Mouse (Mus musculus) Patski (cell line): ENCODE measurements around the gene Smg8. TPM values are rescaled to one million over a fixed set of nuclear protein-coding genes. Genes with fewer than 3 reads are reported as not detected.
A peak's percentile ranks its signal among the peaks of the same experiment; 100 is the strongest.
"Not testable (repeated sequence)": the region's sequence is repeated elsewhere in the genome, so short reads cannot be mapped to it uniquely, and the experiment has no call there.

Source experiments
- ATAC-seq: fragments of 100-300 bp; one replicate; pipeline ENCODE4 v1.8.0; 2021
- CTCF ChIA-PET: fragments of 350-600 bp; sonication (Branson Sonifier 250); formaldehyde crosslinking; loops from one replicate; lab custom pipeline; 2022; ENCODE audit warnings: inconsistent platforms; lab: Charles Lee
- POLR2A ChIA-PET: fragments of 350-600 bp; sonication (Branson Sonifier 250); formaldehyde crosslinking; loops from one replicate; lab custom pipeline; 2022; ENCODE audit warnings: antibody characterized with exemption, inconsistent platforms; lab: Charles Lee
- DNase-seq: peaks from one replicate; pipeline ENCODE4 v3.0.0-alpha.2; 2011; ENCODE audit warnings: low read depth, low spot score
- H3K27me3 ChIP-seq: fragments of 371-371 bp; one replicate; pipeline ENCODE4 v1.5.1; 2021
- CTCF ChIP-seq: fragments of 100-300 bp; IDR thresholded peaks from one replicate; pipeline ENCODE4 v1.5.1; 2021
- in situ Hi-C: fragments of 300-500 bp; cut with MboI; formaldehyde crosslinking; loops from 3 replicates; pipeline ENCODE4 v1.11.1; 2018; ENCODE audit warnings: low pct_unique_long_range_greater_than_20kb, mixed read lengths
- polyA plus RNA-seq: library from polyadenylated mRNA; unstranded; gene quantifications from one replicate; pipeline ENCODE4 v1.2.3, GENCODE M21; 2021

Gene Smg8
- polyA plus RNA-seq, 1 experiment from 2014 or later, result 21.9 TPM

DNA sequence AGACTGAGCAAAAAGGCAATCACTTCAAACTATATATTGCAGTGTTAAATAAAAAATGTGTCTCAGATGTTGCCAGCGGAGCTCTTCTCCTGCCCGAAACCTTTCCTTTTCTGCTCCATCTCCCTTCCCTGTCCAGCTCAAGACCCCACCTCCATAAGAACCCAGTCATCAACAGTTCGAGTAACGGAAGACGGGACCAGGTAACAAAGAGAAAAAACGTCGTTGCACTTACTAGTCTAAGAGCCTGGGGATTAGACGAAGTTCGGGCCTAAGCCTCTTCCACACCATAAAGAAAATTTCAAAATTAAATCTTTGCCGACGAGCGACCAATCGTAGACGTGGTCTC is 21.8 kb upstream of the Smg8 start, which contains the start of gene Prr11:
Gene Prr11, minus strand, starts transcription at position 300 of the 346 bp plus-strand sequence.
- no peak for TF ChIP-seq CTCF
- no peaks in the 10 kb centered on the region for H3K27me3 ChIP-seq
- no peak for ATAC-seq
- in situ Hi-C loops, result no loop called here
- POLR2A ChIA-PET, result no interaction called here
- no peak for DNase-seq
- CTCF ChIA-PET, result no interaction called here

DNA sequence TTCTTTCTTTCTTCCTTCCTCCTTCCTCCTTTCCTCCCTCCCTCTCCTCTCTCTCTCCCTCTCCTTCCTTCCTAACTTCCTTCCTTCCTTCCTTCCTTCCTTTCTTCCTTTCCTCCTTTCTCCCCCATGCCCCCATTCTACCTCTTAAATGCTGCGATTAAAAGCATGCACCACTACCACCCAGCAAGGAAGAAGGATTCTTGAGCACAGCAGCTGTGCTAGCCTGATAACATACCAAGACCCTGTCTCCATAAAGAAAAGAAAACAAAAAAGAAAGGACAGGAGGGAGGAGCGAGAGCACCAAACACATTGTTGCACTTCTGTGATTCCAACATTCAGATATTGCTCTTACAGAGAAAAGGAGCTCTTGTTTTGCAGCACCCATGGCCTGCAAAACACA is 568 bp upstream of the Smg8 start:
- no peaks in the 10 kb centered on the region for H3K27me3 ChIP-seq
- POLR2A ChIA-PET, result interaction anchor here (0.6 to 2.9 kb wide), 3 partner anchors 13 to 59 kb away, joined by 3 to 11 read pairs (median 6); partner anchors contain the start of gene Gdpd1
- no peak for TF ChIP-seq CTCF
- in situ Hi-C loops, result no loop called here
- DNase-seq (no peak), ATAC-seq (no peak)
- CTCF ChIA-PET, result no interaction called here

DNA sequence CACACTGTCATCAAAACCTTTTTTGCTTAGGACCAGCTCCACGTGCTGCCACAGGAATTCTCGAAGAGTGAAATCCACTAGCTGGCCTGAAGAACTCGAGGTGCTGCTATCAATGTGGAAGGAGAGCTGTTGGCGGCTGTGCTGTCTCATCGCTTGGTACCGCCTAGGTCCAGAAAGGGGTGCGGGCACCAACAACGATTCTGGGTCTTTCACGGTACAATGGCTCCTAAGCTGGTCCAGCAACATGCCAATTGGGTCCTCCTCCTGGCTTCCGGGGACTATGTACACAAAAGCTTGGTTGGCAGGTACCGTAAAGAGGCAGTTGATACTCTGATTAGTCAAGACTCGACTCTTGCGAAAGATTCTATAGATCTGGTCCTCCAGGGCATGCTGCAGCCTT is 1.1 kb downstream of the Smg8 start:
- in situ Hi-C loops, result no loop called here
- POLR2A ChIA-PET, result interaction anchor here (2.9 kb wide), 1 partner anchor 11 kb away, joined by 11 read pairs; the partner anchor contains the start of gene Gdpd1
- TF ChIP-seq CTCF, result no peak
- ATAC-seq (no peak), DNase-seq (no peak)
- no peaks in the 10 kb centered on the region for H3K27me3 ChIP-seq
- CTCF ChIA-PET, result interaction anchor here (1.2 to 1.3 kb wide), 2 partner anchors 10 to 12 kb away, joined by 4 read pairs; no protein-coding TSS in a partner anchor

DNA sequence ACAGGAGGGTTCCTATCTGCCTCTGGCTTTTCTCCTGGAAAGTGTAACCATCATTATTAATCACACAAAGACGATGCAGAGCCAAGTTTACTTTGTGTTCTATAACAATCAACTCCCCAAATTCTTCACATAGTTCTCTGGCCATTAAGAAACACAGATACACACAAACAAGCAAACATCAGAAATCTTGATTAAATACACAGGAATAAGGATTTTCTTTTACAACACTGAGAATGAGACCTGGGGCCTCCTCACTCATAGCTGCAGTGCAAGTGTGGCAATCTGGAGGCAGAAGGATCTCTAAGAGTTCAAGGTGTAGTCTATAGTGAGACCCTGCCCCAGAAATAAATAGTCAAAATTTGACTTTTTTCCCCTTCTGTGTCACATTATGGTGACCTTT is 2.9 kb downstream of the Smg8 start:
- in situ Hi-C loops, result no loop called here
- H3K27me3 ChIP-seq, result no peaks in the 10 kb centered on the region
- CTCF ChIA-PET, result no interaction called here
- no peak for TF ChIP-seq CTCF
- DNase-seq (no peak), ATAC-seq (no peak)
- POLR2A ChIA-PET, result no interaction called here

DNA sequence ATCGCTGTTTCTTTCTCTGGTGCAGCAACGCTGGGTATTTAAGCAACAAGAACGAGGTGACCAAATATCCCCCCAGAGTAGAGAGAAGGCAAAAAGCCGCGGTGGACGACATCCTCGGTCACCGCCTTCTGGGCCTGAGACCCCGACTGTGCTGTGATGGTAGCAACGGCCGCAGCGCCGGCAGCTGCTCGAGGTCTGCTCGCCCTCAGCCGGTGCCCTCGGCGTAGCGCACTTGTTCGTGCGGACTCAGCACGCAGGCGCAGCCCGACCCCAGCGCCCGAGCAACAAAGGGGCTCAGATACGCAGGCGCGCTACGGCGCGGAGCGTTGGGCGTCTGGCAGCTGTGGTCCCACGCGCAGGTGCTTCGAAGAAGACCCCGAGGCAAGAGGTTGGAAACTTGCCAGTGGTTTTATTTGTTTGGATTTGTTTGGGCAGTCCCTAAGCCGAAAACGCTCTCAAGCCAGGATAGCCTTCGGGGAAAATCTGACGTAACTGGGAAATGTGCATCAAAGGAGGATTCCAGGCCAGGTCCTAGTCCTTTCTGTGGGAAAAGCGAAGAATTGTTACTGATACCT is 12.6 kb downstream of the Smg8 start, which contains the start of gene Gdpd1:
Gene Gdpd1, minus strand, starts transcription at position 197 of the 575 bp plus-strand sequence.
- ChIA-PET CTCF (no interaction called here), POLR2A (interaction anchor here (0.8 to 2.7 kb wide), 3 partner anchors 12 to 363 kb away, joined by 3 to 11 read pairs (median 4); partner anchors contain the start of gene Smg8)
- H3K27me3 ChIP-seq, result no peaks in the 10 kb centered on the region
- DNase-seq (peak; percentile 77), ATAC-seq (peak; percentile 86)
- peak; percentile 54 for TF ChIP-seq CTCF
- in situ Hi-C loops, result no loop called here

DNA sequence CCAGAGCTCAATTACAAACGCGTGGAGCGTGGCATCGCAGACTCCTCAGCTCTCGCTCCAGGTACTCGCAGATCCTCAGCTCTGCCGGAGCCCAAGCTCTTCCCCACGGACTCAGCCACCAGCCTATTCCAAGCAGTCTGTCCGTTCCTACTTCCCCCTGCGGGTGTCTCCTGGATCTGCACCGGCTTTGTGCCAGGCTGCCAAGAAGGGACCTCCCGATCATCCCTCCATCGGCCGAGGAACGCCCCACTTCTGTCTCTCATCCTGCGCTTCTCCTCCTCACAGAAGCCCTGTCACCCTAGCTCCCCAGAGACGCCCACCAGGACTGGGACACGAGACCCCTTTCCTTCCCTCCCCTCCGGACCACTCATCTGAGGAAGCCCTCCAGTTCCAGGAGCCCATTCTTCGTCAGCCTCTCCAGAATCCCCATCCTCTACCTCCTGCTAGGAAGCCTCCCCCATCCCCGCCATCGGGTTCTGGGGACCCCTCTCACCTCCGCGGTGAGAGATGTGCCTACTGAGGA is 13.2 kb downstream of the Smg8 start:
- CTCF ChIA-PET, result interaction anchor here (0.7 kb wide), 3 partner anchors 12 to 47 kb away, joined by 3 to 4 read pairs (median 4); no protein-coding TSS in a partner anchor
- DNase-seq (peak; percentile 20), ATAC-seq (peak; percentile 75)
- POLR2A ChIA-PET, result interaction anchor here (0.8 to 2.7 kb wide), 3 partner anchors 12 to 362 kb away, joined by 3 to 11 read pairs (median 4); partner anchors contain the start of gene Smg8
- peak; percentile 61 for TF ChIP-seq CTCF
- in situ Hi-C loops, result no loop called here
- H3K27me3 ChIP-seq, result no peaks in the 10 kb centered on the region

DNA sequence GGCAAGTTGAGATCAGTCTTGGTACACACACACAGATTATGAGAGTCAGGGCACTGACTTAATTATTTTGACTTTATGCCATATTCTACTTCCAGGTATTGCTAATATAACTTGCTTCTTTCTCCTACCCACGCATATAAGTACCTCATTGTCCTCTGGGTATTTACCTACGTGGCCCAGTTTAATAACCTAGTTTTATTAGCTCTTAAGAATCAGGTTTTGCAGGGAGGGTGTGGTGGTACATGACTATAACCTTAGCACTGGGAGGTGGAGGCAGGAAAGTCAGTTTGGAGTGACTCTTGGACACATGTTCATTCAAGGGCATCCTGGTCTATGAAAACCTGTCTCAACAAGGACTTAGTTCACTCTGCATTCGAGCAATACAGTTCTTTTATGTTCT is 24.5 kb downstream of the Smg8 start:
- POLR2A ChIA-PET, result no interaction called here
- no peak for DNase-seq
- in situ Hi-C loops, result no loop called here
- H3K27me3 ChIP-seq, result no peaks in the 10 kb centered on the region
- no peak for TF ChIP-seq CTCF
- ATAC-seq, result no peak
- CTCF ChIA-PET, result no interaction called here

DNA sequence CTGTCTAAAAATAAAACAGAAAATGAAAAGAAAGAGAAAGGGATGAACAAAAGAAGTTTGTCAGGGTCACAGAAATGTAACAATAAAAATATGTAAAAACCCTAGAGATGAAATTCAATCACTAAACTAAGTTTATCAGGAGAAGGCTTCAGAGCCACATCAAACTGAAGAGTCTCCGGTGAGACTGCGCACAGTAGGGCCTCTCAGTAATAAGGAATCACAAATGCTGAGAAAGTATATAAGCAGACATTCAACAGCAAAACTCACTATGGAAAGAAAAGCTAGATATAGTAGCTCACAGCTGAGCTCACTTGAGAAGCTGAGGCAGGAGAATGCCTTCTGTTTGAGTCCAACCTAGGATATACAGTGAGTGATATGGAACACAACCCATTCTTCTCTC is 26.2 kb downstream of the Smg8 start:
- ChIA-PET POLR2A (interaction anchor here (0.6 kb wide), 1 partner anchor 64 kb away, joined by 3 read pairs; no protein-coding TSS in a partner anchor), CTCF (no interaction called here)
- H3K27me3 ChIP-seq, result no peaks in the 10 kb centered on the region
- in situ Hi-C loops, result no loop called here
- DNase-seq, result no peak
- ATAC-seq, result no peak
- TF ChIP-seq CTCF, result no peak

DNA sequence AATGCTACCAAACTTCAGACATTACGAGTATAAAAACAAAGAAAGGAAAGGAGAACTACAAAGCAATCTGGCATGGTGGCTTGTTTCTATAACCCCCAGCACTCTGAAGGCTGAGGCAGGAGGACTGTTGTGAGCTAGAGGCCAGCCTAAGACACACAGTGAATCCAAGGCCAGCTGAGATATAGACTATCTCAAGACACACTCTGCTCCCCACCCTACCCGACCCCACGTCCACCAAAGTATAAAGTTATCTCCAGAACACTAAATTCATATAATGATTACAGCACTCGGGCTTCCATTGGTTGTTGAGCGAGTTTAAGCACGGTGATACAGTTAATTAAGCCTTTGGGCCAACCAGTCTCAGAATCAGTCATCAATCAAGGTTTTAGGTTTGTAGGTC is 30.3 kb downstream of the Smg8 start:
- in situ Hi-C loops, result no loop called here
- ChIA-PET POLR2A (interaction anchor here (0.7 kb wide), 1 partner anchor 25 kb away, joined by 3 read pairs; no protein-coding TSS in a partner anchor), CTCF (no interaction called here)
- no peak for TF ChIP-seq CTCF
- no peak for ATAC-seq
- no peaks in the 10 kb centered on the region for H3K27me3 ChIP-seq
- no peak for DNase-seq

DNA sequence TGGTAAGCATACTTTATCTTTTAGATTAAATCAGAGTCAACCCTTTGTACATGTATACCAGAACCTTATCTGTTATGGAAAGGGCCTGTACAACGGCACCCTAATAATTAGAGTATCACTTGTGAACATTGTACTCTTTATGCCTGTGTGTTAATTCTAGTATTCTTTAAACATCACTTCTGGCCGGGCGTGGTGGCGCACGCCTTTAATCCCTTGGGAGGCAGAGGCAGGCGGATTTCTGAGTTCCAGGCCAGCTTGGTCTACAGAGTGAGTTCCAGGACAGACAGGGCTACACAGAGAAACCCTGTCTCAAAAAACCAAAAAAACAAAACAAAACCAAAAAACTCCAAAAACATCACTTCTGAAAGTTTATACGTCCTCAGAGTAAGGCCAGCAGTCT is 37.7 kb downstream of the Smg8 start:
- CTCF ChIA-PET, DNase-seq, POLR2A ChIA-PET, ATAC-seq, in situ Hi-C loops, H3K27me3 ChIP-seq: not testable (repeated sequence)

DNA sequence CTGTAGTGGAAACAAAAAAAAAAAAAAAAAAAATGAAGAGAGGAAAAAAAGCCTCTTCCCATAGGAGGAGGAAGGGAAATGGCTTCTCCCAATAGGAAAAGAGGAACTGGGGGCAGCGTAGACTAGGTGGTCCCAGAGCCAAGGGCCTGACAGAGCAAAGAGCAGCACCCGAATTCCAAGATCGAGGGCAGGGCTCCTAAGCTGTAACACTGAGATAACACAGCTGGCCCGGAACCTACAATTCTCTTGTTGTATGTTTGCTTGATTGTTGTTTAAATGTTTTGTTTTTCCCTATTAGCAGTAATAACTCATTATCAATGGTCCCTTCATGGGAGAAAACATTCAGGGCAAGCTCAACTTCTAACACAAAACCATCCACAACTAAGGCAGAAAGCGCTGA is 39.6 kb downstream of the Smg8 start:
- ATAC-seq (no peak), DNase-seq (no peak)
- no peaks in the 10 kb centered on the region for H3K27me3 ChIP-seq
- POLR2A ChIA-PET, result no interaction called here
- in situ Hi-C loops, result no loop called here
- CTCF ChIA-PET, result no interaction called here
- no peak for TF ChIP-seq CTCF
